Mouse (Mus musculus) heart, adult 2 months (tissue): Measurements from ENCODE around the gene Susd6. TPM values are rescaled to one million over a fixed set of nuclear protein-coding genes. Genes with fewer than 3 reads are reported as not detected.

Source experiments
- DNase-seq, 2 experiments: peaks; one replicate each; pipeline ENCODE4 v3.0.0; 2021
- H3K27ac ChIP-seq: fragments of 200-600 bp; 2 replicates; pipeline ENCODE4 v1.8.1; 2022
- H3K27me3 ChIP-seq: fragments of 200-500 bp; 2 replicates; pipeline ENCODE4 v1.6.1; 2012; ENCODE audit warnings: mild to moderate bottlenecking, low read length, inconsistent platforms, mixed read lengths; ENCODE audit not compliant: control insufficient read depth, insufficient read depth
- H3K36me3 ChIP-seq: fragments of 200-500 bp; 2 replicates; pipeline ENCODE4 v1.6.1; 2012; ENCODE audit warnings: low read length, inconsistent platforms; ENCODE audit not compliant: control insufficient read depth, insufficient read depth
- H3K4me1 ChIP-seq: fragments of 200-500 bp; 2 replicates; pipeline ENCODE4 v1.6.1; 2011; ENCODE audit warnings: low read length; ENCODE audit not compliant: control insufficient read depth, insufficient read depth
- H3K4me3 ChIP-seq: fragments of 200-600 bp; 2 replicates; pipeline ENCODE4 v1.8.1; 2022
- H3K79me2 ChIP-seq: fragments of 200-500 bp; replicated peaks from 2 replicates; pipeline ENCODE4 v1.6.1; 2012; ENCODE audit warnings: mild to moderate bottlenecking, inconsistent platforms, low read length, moderate library complexity, mixed read lengths; ENCODE audit not compliant: control insufficient read depth, insufficient read depth
- H3K9ac ChIP-seq: fragments of 200-500 bp; 2 replicates; pipeline ENCODE4 v1.6.1; 2012; ENCODE audit warnings: low read depth, mild to moderate bottlenecking, control low read depth, inconsistent platforms, low read length, mixed read lengths
- CTCF ChIP-seq: fragments of 200-600 bp; IDR thresholded peaks from 2 replicates; pipeline ENCODE4 v1.8.1; 2022; ENCODE audit warnings: antibody characterized with exemption, mild to moderate bottlenecking, moderate library complexity
- EP300 ChIP-seq: fragments of 200-500 bp; IDR thresholded peaks from 2 replicates; pipeline ENCODE4 v1.6.1; 2011; ENCODE audit warnings: low read depth, low read length, control low read depth; ENCODE audit not compliant: insufficient read depth
- POLR2A ChIP-seq: fragments of 200-500 bp; IDR thresholded peaks from 2 replicates; pipeline ENCODE4 v1.6.1; 2011; ENCODE audit warnings: mild to moderate bottlenecking, low read depth, low read length, control low read depth; ENCODE audit not compliant: insufficient read depth
- WGBS: fragments of 180-500 bp; shearing (Covaris S2); methylation state at CpG from one replicate; pipeline ENCODE4 v1.1.7; 2018; 5-methylcytosine and 5-hydroxymethylcytosine counted together
- intact Hi-C: fragments of 180-260 bp; cut with DNase I; formaldehyde crosslinking; loops from one replicate; pipeline ENCODE4 v1.15.1; 2025
- polyA plus RNA-seq: library from polyadenylated mRNA; depleted of rRNA; stranded (reverse); fragments of >200 nt; gene quantifications from 2 replicates; pipeline ENCODE4 v1.2.3, GENCODE M21; 2012
- total RNA-seq, 2 experiments: library from RNA; stranded (reverse); gene quantifications; 2 replicates each; pipeline ENCODE4 v1.2.3; 2021

The Susd6 gene
- total and polyA plus RNA-seq, 3 experiments = 50.1 to 78.6 (median 67.4) TPM

- peak; percentile 17 to 39 for DNase-seq
- Histone ChIP-seq H3K4me3 (no peak overlapping the region), H3K9ac (no peak overlapping the region), H3K4me1 (no peaks in the 10 kb centered on the region), H3K27me3 (no peaks in the 10 kb centered on the region), H3K36me3 (no peaks in the 10 kb centered on the region), H3K79me2 (no peaks in the 10 kb centered on the region), H3K27ac (no peak overlapping the region)
- TF ChIP-seq CTCF = peak; percentile 66
- TF ChIP-seq EP300 = no peak
- WGBS = 52% methylated on average over 7 of the region's 7 CpGs
- intact Hi-C loops = no loop called here
These were observed 127.5 kb downstream of the Susd6 start for GRCm38 (mm10) chr12:80917764-80918163.

DNA sequence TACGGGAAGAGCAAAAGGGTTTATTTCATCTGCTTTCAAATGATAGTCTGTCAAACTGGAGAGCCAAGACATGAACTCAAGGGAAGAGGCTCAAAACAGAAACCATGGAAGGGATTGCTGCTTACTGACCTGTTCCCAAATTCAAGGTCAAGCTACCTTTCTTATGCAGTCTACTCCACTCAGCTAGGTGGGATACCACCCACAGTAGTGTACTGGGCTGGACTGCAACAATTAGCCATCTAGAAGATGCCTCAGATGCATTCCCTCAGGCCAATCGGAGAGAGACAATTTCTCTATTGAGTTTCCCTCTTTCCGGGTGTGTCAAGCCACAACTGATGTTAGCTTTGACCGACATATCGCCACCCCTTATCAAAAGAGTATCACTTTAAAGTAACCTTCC, 131.0 kb downstream of the Susd6 start:
- 91% methylated on average over 5 of the region's 5 CpGs for WGBS
- no peak overlapping the region for H3K27ac ChIP-seq
- H3K9ac ChIP-seq = no peak overlapping the region
- H3K4me1 ChIP-seq = no peaks in the 10 kb centered on the region
- H3K4me3 ChIP-seq = no peak overlapping the region
- no peak for DNase-seq
- TF ChIP-seq POLR2A = no peak
- no peak for TF ChIP-seq CTCF
- no peak for TF ChIP-seq EP300
- no peaks in the 10 kb centered on the region for H3K27me3 ChIP-seq
- intact Hi-C loops = no loop called here
- H3K79me2 ChIP-seq = no peaks in the 10 kb centered on the region
- no peaks in the 10 kb centered on the region for H3K36me3 ChIP-seq

- no peak for DNase-seq
- Histone ChIP-seq H3K27ac (no peak overlapping the region), H3K27me3 (no peaks in the 10 kb centered on the region), H3K79me2 (no peaks in the 10 kb centered on the region), H3K36me3 (no peaks in the 10 kb centered on the region), H3K9ac (no peak overlapping the region), H3K4me1 (no peaks in the 10 kb centered on the region), H3K4me3 (no peak overlapping the region)
- 11% methylated on average over 7 of the region's 7 CpGs for WGBS
- no peak for TF ChIP-seq EP300
- TF ChIP-seq CTCF = no peak
- no peak for TF ChIP-seq POLR2A
- intact Hi-C loops = no loop called here
These were observed 132.6 kb downstream of the Susd6 start for GRCm38 (mm10) chr12:80922869-80923268.

- Histone ChIP-seq H3K79me2 (no peaks in the 10 kb centered on the region), H3K36me3 (no peaks in the 10 kb centered on the region), H3K4me3 (no peak overlapping the region), H3K9ac (no peak overlapping the region), H3K27me3 (no peaks in the 10 kb centered on the region), H3K27ac (no peak overlapping the region), H3K4me1 (no peaks in the 10 kb centered on the region)
- intact Hi-C loops = no loop called here
- TF ChIP-seq CTCF = no peak
- no peak for TF ChIP-seq POLR2A
- TF ChIP-seq EP300 = no peak
- DNase-seq = no peak
- 75% methylated on average over 5 of the region's 5 CpGs for WGBS
These were observed 133.3 kb downstream of the Susd6 start for GRCm38 (mm10) chr12:80923602-80924001.

DNA sequence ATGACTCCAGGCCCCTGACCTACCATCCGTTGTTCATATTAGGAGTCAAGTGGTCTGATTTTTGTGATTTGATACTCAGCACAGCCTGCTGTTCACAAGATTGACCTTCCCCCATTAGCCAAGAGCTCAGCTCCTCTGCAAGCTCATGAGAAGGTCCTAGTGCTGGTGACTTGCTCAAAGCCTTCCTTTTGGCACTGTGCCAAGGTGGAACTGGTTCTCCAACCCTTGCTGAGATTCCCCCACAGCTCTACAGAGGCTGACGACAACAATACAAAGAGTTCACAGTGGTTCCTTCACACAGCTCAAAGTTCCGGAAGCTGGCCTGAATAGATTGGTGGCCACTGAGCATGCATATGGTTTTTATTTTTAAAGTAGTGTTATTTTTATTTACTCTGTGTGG, 133.9 kb downstream of the Susd6 start:
- Histone ChIP-seq H3K27ac (no peak overlapping the region), H3K79me2 (no peaks in the 10 kb centered on the region), H3K27me3 (no peaks in the 10 kb centered on the region), H3K4me3 (no peak overlapping the region), H3K9ac (no peak overlapping the region), H3K4me1 (no peaks in the 10 kb centered on the region), H3K36me3 (no peaks in the 10 kb centered on the region)
- intact Hi-C loops = no loop called here
- peak in 1 of 2 experiments; percentile 15 for DNase-seq
- no peak for TF ChIP-seq CTCF
- TF ChIP-seq EP300 = no peak
- no peak for TF ChIP-seq POLR2A
- 45% methylated on average over 3 of the region's 3 CpGs for WGBS

DNA sequence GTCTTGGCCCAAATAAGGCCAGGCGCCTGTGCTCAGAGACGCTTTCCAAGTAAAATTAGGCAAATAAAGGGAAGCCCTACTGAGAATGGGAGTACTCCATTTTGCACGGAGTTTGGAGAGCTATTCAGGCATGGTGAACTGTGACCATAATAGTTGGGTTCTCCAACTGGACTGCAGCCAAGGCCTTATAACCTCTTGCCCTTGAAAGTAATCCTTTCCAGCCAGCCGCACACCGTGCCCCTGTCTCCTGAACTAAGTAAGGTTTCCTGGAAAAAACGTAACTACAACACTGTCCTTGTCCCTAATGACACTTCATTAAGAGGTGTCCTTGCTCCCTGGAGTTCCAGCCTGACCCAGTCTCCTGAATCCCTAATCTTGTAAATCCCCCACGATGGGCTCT, 135.6 kb downstream of the Susd6 start:
- H3K36me3 ChIP-seq = no peaks in the 10 kb centered on the region
- no peaks in the 10 kb centered on the region for H3K27me3 ChIP-seq
- H3K4me3 ChIP-seq = no peak overlapping the region
- H3K27ac ChIP-seq = no peak overlapping the region
- WGBS = 40% methylated on average over 7 of the region's 7 CpGs
- no peaks in the 10 kb centered on the region for H3K4me1 ChIP-seq
- intact Hi-C loops = no loop called here
- DNase-seq = no peak
- no peak overlapping the region for H3K9ac ChIP-seq
- no peak for TF ChIP-seq CTCF
- H3K79me2 ChIP-seq = no peaks in the 10 kb centered on the region

- Histone ChIP-seq H3K4me1 (no peaks in the 10 kb centered on the region), H3K27ac (no peak overlapping the region), H3K27me3 (no peaks in the 10 kb centered on the region), H3K9ac (no peak overlapping the region), H3K79me2 (no peaks in the 10 kb centered on the region), H3K36me3 (no peaks in the 10 kb centered on the region), H3K4me3 (no peak overlapping the region)
- DNase-seq = no peak
- 68% methylated on average over 4 of the region's 4 CpGs for WGBS
- intact Hi-C loops = no loop called here
- no peak for TF ChIP-seq EP300
- no peak for TF ChIP-seq POLR2A
- no peak for TF ChIP-seq CTCF
These were observed 136.2 kb downstream of the Susd6 start for GRCm38 (mm10) chr12:80926550-80926949.
